Mouse (Mus musculus) adrenal gland, postnatal 25 days (tissue): ENCODE data around the gene Cox6a1. TPM values are rescaled to one million over a fixed set of nuclear protein-coding genes. Genes with fewer than 3 reads are reported as not detected.
"Not testable (repeated sequence)": the region's sequence is repeated elsewhere in the genome, so short reads cannot be mapped to it uniquely, and the experiment has no call there.

Source experiments
- DNase-seq: peaks from one replicate; pipeline ENCODE4 v3.0.0; 2021; ENCODE audit warnings: mixed read lengths
- total RNA-seq: library from RNA; stranded (reverse); gene quantifications from 2 replicates; pipeline ENCODE4 v1.2.3, GENCODE M21; 2021

Gene Cox6a1
- total RNA-seq, 1 experiment from 2014 or later = 1,153 TPM

GRCm38 (mm10) chr5:115347564-115347963 lies 1.2 kb downstream of the Cox6a1 start:
- peak; percentile 79 for DNase-seq

- no peak for DNase-seq
These were observed 7.2 kb downstream of the Cox6a1 start for GRCm38 (mm10) chr5:115341314-115342165.

GRCm38 (mm10) chr5:115340577-115341313 lies 8.0 kb downstream of the Cox6a1 start, which contains the start of the genes Gatc and Triap1:
TSS of gene Gatc (minus strand) at chr5:115341178.
TSS of gene Triap1 (plus strand) at chr5:115341225.
- peak; percentile 92 for DNase-seq

GRCm38 (mm10) chr5:115340007-115340406 lies 8.8 kb downstream of the Cox6a1 start:
- no peak for DNase-seq

GRCm38 (mm10) chr5:115333626-115334025 lies 15.2 kb downstream of the Cox6a1 start:
- DNase-seq = no peak

- no peak for DNase-seq
These were observed 17.8 kb downstream of the Cox6a1 start for GRCm38 (mm10) chr5:115330955-115331354.

- peak; percentile 27 for DNase-seq
These were observed 20.9 kb downstream of the Cox6a1 start for GRCm38 (mm10) chr5:115327610-115328548.

- peak; percentile 98 for DNase-seq
These were observed 21.7 kb downstream of the Cox6a1 start, which contains the start of gene Srsf9 for GRCm38 (mm10) chr5:115326875-115327609. TSS of gene Srsf9 (plus strand) at chr5:115327177.

GRCm38 (mm10) chr5:115326256-115326831 lies 22.4 kb downstream of the Cox6a1 start:
- DNase-seq = no peak

- DNase-seq = peak; percentile 69
These were observed 29.5 kb downstream of the Cox6a1 start for GRCm38 (mm10) chr5:115319004-115319940.

GRCm38 (mm10) chr5:115317645-115318328 lies 31.0 kb downstream of the Cox6a1 start:
- no peak for DNase-seq

- no peak for DNase-seq
These were observed 31.7 kb downstream of the Cox6a1 start for GRCm38 (mm10) chr5:115316968-115317644.

- DNase-seq = no peak
These were observed 35.2 kb downstream of the Cox6a1 start for GRCm38 (mm10) chr5:115313668-115313943.

GRCm38 (mm10) chr5:115312816-115313667 lies 35.7 kb downstream of the Cox6a1 start:
- no peak for DNase-seq

- no peak for DNase-seq
These were observed 36.4 kb downstream of the Cox6a1 start for GRCm38 (mm10) chr5:115312354-115312753.

GRCm38 (mm10) chr5:115302190-115302589 lies 46.6 kb downstream of the Cox6a1 start:
- DNase-seq = not testable (repeated sequence)

- DNase-seq = no peak
These were observed 47.2 kb downstream of the Cox6a1 start for GRCm38 (mm10) chr5:115301615-115302014.
